Mouse (Mus musculus): ENCODE measurements around the gene Erc2.

DNA sequence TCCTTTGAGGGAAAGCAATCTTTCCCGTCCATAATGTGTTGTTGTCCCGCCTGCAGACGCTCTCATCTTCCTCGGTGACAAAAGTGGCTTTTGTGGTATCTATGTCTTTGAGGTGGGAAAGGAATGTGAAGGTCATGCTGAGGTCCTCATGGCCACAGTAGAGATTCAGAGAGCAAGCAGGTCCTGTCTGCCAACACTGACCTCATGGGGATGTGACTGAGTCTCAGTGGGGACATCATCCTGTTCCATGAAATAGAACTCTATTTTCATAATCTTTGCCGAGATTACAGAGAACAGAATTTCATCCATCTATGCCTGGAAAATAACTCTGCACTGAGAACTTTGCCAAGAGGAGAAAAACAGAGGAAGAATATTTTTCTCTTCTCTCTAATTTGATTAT is 324.0 kb downstream of the Erc2 start:
- TF ChIP-seq CTCF (IDR thresholded peaks at IDR 0.05; ENCODE audit: low read depth, low read length) (no peak), POLR2A (IDR thresholded peaks at IDR 0.05; ENCODE audit: extremely low read depth, insufficient read depth, low read length) (no peak)
